Mouse (Mus musculus) testis, adult 2 months (tissue): ENCODE measurements around the gene Il9r.

Experiments used
- CTCF ChIP-seq: fragments of 200-500 bp; IDR thresholded peaks from 2 replicates; pipeline ENCODE4 v1.5.1; 2012; ENCODE audit warnings: low read depth, mild to moderate bottlenecking, inconsistent platforms, low read length, moderate library complexity; ENCODE audit not compliant: control insufficient read depth, insufficient read depth, insufficient replicate concordance
- POLR2A ChIP-seq: fragments of 200-500 bp; IDR thresholded peaks from 2 replicates; pipeline ENCODE4 v1.6.1; 2012; ENCODE audit warnings: low read depth, mild to moderate bottlenecking, inconsistent platforms, low read length, moderate library complexity; ENCODE audit not compliant: control insufficient read depth

DNA sequence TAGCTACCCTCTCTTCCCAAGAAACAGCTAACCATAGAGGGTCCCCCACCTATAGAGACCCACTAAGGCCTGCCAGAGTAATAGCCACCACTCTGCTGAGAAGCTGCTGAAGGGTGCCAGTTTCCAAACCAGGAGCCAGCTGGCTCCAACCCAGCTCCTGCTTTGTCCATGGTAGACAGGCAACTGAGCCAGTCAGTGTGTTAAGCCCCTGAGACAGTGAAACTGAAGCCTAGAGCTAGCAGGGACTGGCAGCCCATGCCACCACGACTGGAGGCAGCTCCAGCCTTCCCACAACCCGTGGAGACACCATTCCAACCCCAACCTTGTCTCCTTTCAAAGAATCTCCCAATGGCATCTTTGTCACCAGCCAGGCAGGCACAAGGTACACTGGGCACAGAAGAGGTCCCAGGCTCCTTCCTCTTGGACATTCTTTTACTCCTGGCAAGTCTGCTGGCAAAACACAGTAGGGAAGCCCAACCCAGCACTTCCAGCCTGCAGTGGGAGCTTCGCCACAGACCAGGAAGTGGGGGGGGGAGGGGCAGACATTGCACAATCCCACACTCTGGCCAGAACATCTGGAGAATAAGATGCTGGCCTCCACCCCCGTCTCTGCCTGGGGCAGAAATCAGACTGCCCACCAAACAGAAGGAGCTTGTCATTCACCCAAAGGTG is 24.5 kb upstream of the Il9r start:
- TF ChIP-seq POLR2A (no peak), CTCF (no peak)
